ENCODE assay signal across 18 mouse cellular contexts in the genomic region with DNA sequence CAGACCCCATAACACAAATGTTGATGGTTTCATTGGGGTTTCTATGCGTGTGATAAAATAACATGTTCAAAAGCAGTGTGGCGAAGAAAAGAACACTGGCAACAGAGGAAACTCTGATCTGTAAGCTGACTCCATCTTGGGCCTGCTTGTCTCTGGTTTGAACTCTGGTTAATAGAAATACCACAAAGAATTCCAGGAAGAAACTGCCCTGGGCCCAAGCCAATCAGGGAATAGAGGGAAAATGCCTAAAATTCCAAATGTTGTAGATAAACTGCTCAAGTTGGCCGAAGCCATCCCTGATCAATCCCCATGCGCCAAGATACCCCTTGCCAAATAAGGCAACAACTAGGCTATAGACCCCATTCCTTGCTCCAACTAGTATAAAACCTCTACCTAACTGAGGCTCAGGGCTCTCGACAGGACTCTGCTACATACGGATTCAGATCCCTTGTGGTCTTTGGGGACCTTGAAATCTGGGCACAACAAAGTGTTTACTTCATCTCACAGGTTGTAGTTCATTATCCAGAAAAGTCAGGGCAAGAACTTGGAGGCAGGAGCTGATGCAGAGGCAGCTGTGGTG. TPM values are rescaled to one million over a fixed set of nuclear protein-coding genes. Genes with fewer than 3 reads are reported as not detected.
DNase-seq lines count a peak whose midpoint lies in the region.
"Had no signal": no experiment of that assay in that cellular context is flagged by ENCODE, and none has a peak within 500 bp of the region (broad histone marks: within the 10 kb centered on the region; RNA-seq: fewer than 3 reads in every experiment).

No protein-coding gene starts in this region.

- no peak overlapping the region for H3K4me3 ChIP-seq in hindbrain, embryonic 10.5 days
- H3K4me3 ChIP-seq: embryonic facial prominence, embryonic 15.5 days; forebrain, embryonic 12.5 days; intestine, embryonic 15.5 days had no signal

- no peaks in the 10 kb centered on the region for H3K9me3 ChIP-seq in hindbrain, embryonic 10.5 days
- H3K9me3 ChIP-seq: embryonic facial prominence, embryonic 15.5 days; forebrain, embryonic 12.5 days; intestine, embryonic 15.5 days had no signal

- no peaks in the 10 kb centered on the region for H3K36me3 ChIP-seq in hindbrain, embryonic 10.5 days
- H3K36me3 ChIP-seq: embryonic facial prominence, embryonic 15.5 days; forebrain, embryonic 12.5 days; intestine, embryonic 15.5 days had no signal

- DNase-seq in heart, adult 11 months = peak; percentile 58
- no peak for DNase-seq in heart, postnatal 14 days
- peak; percentile 7 to 24 for DNase-seq in kidney, postnatal 4 days
- no peak for DNase-seq in kidney, adult 18-20 months
- peak; percentile 27 for DNase-seq in R1 (ENCODE audit: low read depth, low spot score)
- DNase-seq in urinary bladder, postnatal 10 days (ENCODE audit: low spot score) = no peak
- DNase-seq in hindbrain, embryonic 10.5 days (ENCODE audit: low spot score) = no peak
- DNase-seq: adrenal gland, postnatal 10 days; cerebellum, adult 11 months; cerebellum, adult 8-10 months; cerebellum, postnatal 14 days; embryo, embryonic 11 days; gastrocnemius, postnatal 10 days; heart, postnatal 10 days had no signal

- H3K27ac ChIP-seq in hindbrain, embryonic 10.5 days = no peak overlapping the region
- H3K27ac ChIP-seq: embryonic facial prominence, embryonic 15.5 days; forebrain, embryonic 12.5 days; hindbrain, embryonic 14.5 days; intestine, embryonic 15.5 days had no signal

- intact Hi-C loops in heart, postnatal 14 days (cut with DNase I) = no loop called here

- H3K27me3 ChIP-seq in hindbrain, embryonic 10.5 days (ENCODE audit: insufficient read depth, poor library complexity, severe bottlenecking) = no peaks in the 10 kb centered on the region; the same call in 1 of the 2 replicates
- H3K27me3 ChIP-seq: embryonic facial prominence, embryonic 15.5 days; intestine, embryonic 15.5 days had no signal

- H3K4me1 ChIP-seq in hindbrain, embryonic 10.5 days (replicated peaks) = peaks cover 17% of the 10 kb centered on the region
- H3K4me1 ChIP-seq: forebrain, embryonic 12.5 days; intestine, embryonic 15.5 days had no signal

- 87% methylated on average over 6 of the region's 6 CpGs for WGBS in hindbrain, embryonic 10.5 days

RNA-seq across cellular contexts. Expression of gene Adgrl1, which starts 43.3 kb away (rescaled TPM):
- total RNA-seq in heart, postnatal 14 days (2021) = 10 to 100 TPM; 21.1 to 21.6 TPM
- polyA plus RNA-seq in hindbrain, embryonic 10.5 days (2016; fragmentation: Nextera tagmentation; extraction: Ambion mirVana) = 10.9 and 15.4 TPM in 2 replicates

Comparison
In these comparisons a context has a peak if more than half of its experiments do, and no peak if none do; other contexts are left out.
1. DNase-seq: peak in heart, adult 11 months (single experiment), kidney, postnatal 4 days (2 of 2) and R1 (single experiment); none in heart, postnatal 14 days (0 of 2), kidney, adult 18-20 months (single experiment), urinary bladder, postnatal 10 days (single experiment) and hindbrain, embryonic 10.5 days (single experiment).